Mouse (Mus musculus): ENCODE results near the gene Chd5. TPM values are rescaled to one million over a fixed set of nuclear protein-coding genes. Genes with fewer than 3 reads are reported as not detected.

Chd5 gene
- total and polyA plus RNA-seq, 2 experiments from 2014 or later = 61.2 to 65.6 TPM

- ATAC-seq (no peak), DNase-seq (ENCODE audit: low spot score) (no peak)
- no peak overlapping the region for H3K27ac ChIP-seq
- no peaks in the 10 kb centered on the region for H3K27me3 ChIP-seq (ENCODE audit: insufficient read depth, low read length)
- H3K9ac ChIP-seq (replicated peaks; ENCODE audit: low read length) = no peak overlapping the region
- 70% methylated on average over 9 of the region's 9 CpGs for WGBS
- H3K36me3 ChIP-seq (ENCODE audit: insufficient read depth, low read length) = 0 out of 2 replicates have a peak, but pooled peaks cover 5% of the 10 kb centered on the region
- no peak for TF ChIP-seq CTCF (IDR thresholded peaks at IDR 0.05; ENCODE audit: low read depth)
- no peaks in the 10 kb centered on the region for H3K4me1 ChIP-seq (ENCODE audit: insufficient read depth, low read length)
- no peak overlapping the region for H3K4me2 ChIP-seq (ENCODE audit: low read depth, low read length)
- no peak overlapping the region for H3K4me3 ChIP-seq (ENCODE audit: low read length)
- no peaks in the 10 kb centered on the region for H3K9me3 ChIP-seq (ENCODE audit: low read length)
These were observed 23.7 kb downstream of the Chd5 start for GRCm38 (mm10) chr4:152362180-152362579.

- H3K36me3 ChIP-seq (ENCODE audit: insufficient read depth, low read length) = 0 out of 2 replicates have a peak, but pooled peaks cover 5% of the 10 kb centered on the region
- H3K4me1 ChIP-seq (ENCODE audit: insufficient read depth, low read length) = no peaks in the 10 kb centered on the region
- no peaks in the 10 kb centered on the region for H3K9me3 ChIP-seq (ENCODE audit: low read length)
- TF ChIP-seq CTCF (IDR thresholded peaks at IDR 0.05; ENCODE audit: low read depth) = no peak
- no peak overlapping the region for H3K4me2 ChIP-seq (ENCODE audit: low read depth, low read length)
- H3K27me3 ChIP-seq (ENCODE audit: insufficient read depth, low read length) = no peaks in the 10 kb centered on the region
- no peak overlapping the region for H3K27ac ChIP-seq
- no peak overlapping the region for H3K9ac ChIP-seq (replicated peaks; ENCODE audit: low read length)
- WGBS = 30% methylated on average over 7 of the region's 7 CpGs
- DNase-seq (ENCODE audit: low spot score) (peak; percentile 56), ATAC-seq (no peak)
- no peak overlapping the region for H3K4me3 ChIP-seq (ENCODE audit: low read length)
These were observed 26.8 kb downstream of the Chd5 start for GRCm38 (mm10) chr4:152365228-152365627.

GRCm38 (mm10) chr4:152382528-152383252 lies 44.2 kb downstream of the Chd5 start:
- Histone ChIP-seq H3K9ac (replicated peaks; ENCODE audit: low read length) (no peak overlapping the region), H3K4me3 (ENCODE audit: low read length) (no peak overlapping the region), H3K4me2 (ENCODE audit: low read depth, low read length) (no peak overlapping the region), H3K27ac (no peak overlapping the region), H3K36me3 (ENCODE audit: insufficient read depth, low read length) (peaks cover 12% of the 10 kb centered on the region; the same call in 1 of the 2 replicates), H3K9me3 (ENCODE audit: low read length) (no peaks in the 10 kb centered on the region), H3K27me3 (ENCODE audit: insufficient read depth, low read length) (no peaks in the 10 kb centered on the region), H3K4me1 (ENCODE audit: insufficient read depth, low read length) (no peaks in the 10 kb centered on the region)
- 82% methylated on average over 17 of the region's 17 CpGs for WGBS
- ATAC-seq (no peak), DNase-seq (ENCODE audit: low spot score) (no peak)
- no peak for TF ChIP-seq CTCF (IDR thresholded peaks at IDR 0.05; ENCODE audit: low read depth)

GRCm38 (mm10) chr4:152385644-152386043 lies 47.2 kb downstream of the Chd5 start:
- WGBS = 60% methylated on average over 16 of the region's 16 CpGs
- Histone ChIP-seq H3K4me2 (ENCODE audit: low read depth, low read length) (no peak overlapping the region), H3K4me3 (ENCODE audit: low read length) (no peak overlapping the region), H3K9ac (replicated peaks; ENCODE audit: low read length) (no peak overlapping the region), H3K36me3 (ENCODE audit: insufficient read depth, low read length) (peaks cover 12% of the 10 kb centered on the region; the same call in 1 of the 2 replicates), H3K4me1 (ENCODE audit: insufficient read depth, low read length) (no peaks in the 10 kb centered on the region), H3K27me3 (ENCODE audit: insufficient read depth, low read length) (no peaks in the 10 kb centered on the region), H3K27ac (no peak overlapping the region), H3K9me3 (ENCODE audit: low read length) (no peaks in the 10 kb centered on the region)
- ATAC-seq (no peak), DNase-seq (ENCODE audit: low spot score) (peak; percentile 30)
- peak; percentile 60 for TF ChIP-seq CTCF (IDR thresholded peaks at IDR 0.05; ENCODE audit: low read depth)

GRCm38 (mm10) chr4:152392192-152392591 lies 53.7 kb downstream of the Chd5 start:
- no peaks in the 10 kb centered on the region for H3K4me1 ChIP-seq (ENCODE audit: insufficient read depth, low read length)
- 53% methylated on average over 5 of the region's 5 CpGs for WGBS

GRCm38 (mm10) chr4:152392627-152393026 lies 54.2 kb downstream of the Chd5 start:
- Histone ChIP-seq H3K27me3 (ENCODE audit: insufficient read depth, low read length) (no peaks in the 10 kb centered on the region), H3K9ac (replicated peaks; ENCODE audit: low read length) (no peak overlapping the region), H3K4me3 (ENCODE audit: low read length) (no peak overlapping the region), H3K36me3 (ENCODE audit: insufficient read depth, low read length) (no peaks in the 10 kb centered on the region), H3K4me2 (ENCODE audit: low read depth, low read length) (no peak overlapping the region), H3K27ac (no peak overlapping the region), H3K9me3 (ENCODE audit: low read length) (no peaks in the 10 kb centered on the region), H3K4me1 (ENCODE audit: insufficient read depth, low read length) (no peaks in the 10 kb centered on the region)
- no peak for TF ChIP-seq CTCF (IDR thresholded peaks at IDR 0.05; ENCODE audit: low read depth)
- no peak for ATAC-seq
- 70% methylated on average over 17 of the region's 17 CpGs for WGBS
- DNase-seq (ENCODE audit: low spot score) = no peak

More at GRCm38 (mm10) chr4:152392192-152392591, 53.7 kb downstream of the Chd5 start:
- H3K27ac ChIP-seq = no peak overlapping the region
- ATAC-seq = 0 out of 2 replicates have a peak, but pooled peaks have one; percentile 6
- no peak overlapping the region for H3K4me2 ChIP-seq (ENCODE audit: low read depth, low read length)
- TF ChIP-seq CTCF (IDR thresholded peaks at IDR 0.05; ENCODE audit: low read depth) = peak; percentile 26
- no peak overlapping the region for H3K4me3 ChIP-seq (ENCODE audit: low read length)
- no peaks in the 10 kb centered on the region for H3K36me3 ChIP-seq (ENCODE audit: insufficient read depth, low read length)
- H3K27me3 ChIP-seq (ENCODE audit: insufficient read depth, low read length) = no peaks in the 10 kb centered on the region
- H3K9me3 ChIP-seq (ENCODE audit: low read length) = no peaks in the 10 kb centered on the region
- no peak overlapping the region for H3K9ac ChIP-seq (replicated peaks; ENCODE audit: low read length)
- DNase-seq (ENCODE audit: low spot score) = peak; percentile 50

GRCm38 (mm10) chr4:152398926-152399325 lies 60.5 kb downstream of the Chd5 start:
- Histone ChIP-seq H3K4me3 (ENCODE audit: low read length) (no peak overlapping the region), H3K27me3 (ENCODE audit: insufficient read depth, low read length) (no peaks in the 10 kb centered on the region), H3K9me3 (ENCODE audit: low read length) (no peaks in the 10 kb centered on the region), H3K4me1 (ENCODE audit: insufficient read depth, low read length) (no peaks in the 10 kb centered on the region), H3K9ac (replicated peaks; ENCODE audit: low read length) (no peak overlapping the region), H3K4me2 (ENCODE audit: low read depth, low read length) (no peak overlapping the region), H3K36me3 (ENCODE audit: insufficient read depth, low read length) (no peaks in the 10 kb centered on the region; the same call in 1 of the 2 replicates), H3K27ac (no peak overlapping the region)
- no peak for TF ChIP-seq CTCF (IDR thresholded peaks at IDR 0.05; ENCODE audit: low read depth)
- no peak for ATAC-seq
- WGBS = 38% methylated on average over 3 of the region's 3 CpGs
- peak; percentile 58 for DNase-seq (ENCODE audit: low spot score)
